Mouse (Mus musculus) heart, postnatal 10 days (tissue): ENCODE measurements around the gene Ablim2. TPM values are rescaled to one million over a fixed set of nuclear protein-coding genes. Genes with fewer than 3 reads are reported as not detected.

ENCODE experiments used
- DNase-seq, 2 experiments: peaks; one replicate each; pipeline ENCODE4 v3.0.0; 2021
- intact Hi-C: fragments of 180-260 bp; cut with DNase I; formaldehyde crosslinking; loops from one replicate; pipeline ENCODE4 v1.15.1; 2025
- total RNA-seq, 2 experiments: library from RNA; stranded (reverse); gene quantifications; 2 replicates each; pipeline ENCODE4 v1.2.3; 2021

Gene Ablim2
- total RNA-seq, 2 experiments from 2014 or later = 9.9 to 12.6 TPM

- no peak for DNase-seq
- intact Hi-C loops = no loop called here
Observed at GRCm38 (mm10) chr5:35900401-35901225, 142.9 kb downstream of the Ablim2 start.

GRCm38 (mm10) chr5:35901226-35901809 is 143.6 kb downstream of the Ablim2 start:
- no peak for DNase-seq
- intact Hi-C loops = no loop called here

GRCm38 (mm10) chr5:35903456-35903855 is 145.8 kb downstream of the Ablim2 start:
- no peak for DNase-seq
- intact Hi-C loops = no loop called here

GRCm38 (mm10) chr5:35905283-35905682 is 147.6 kb downstream of the Ablim2 start:
- intact Hi-C loops = no loop called here
- no peak for DNase-seq

GRCm38 (mm10) chr5:35907090-35907489 is 149.4 kb downstream of the Ablim2 start:
- DNase-seq = no peak
- intact Hi-C loops = no loop called here

- intact Hi-C loops = no loop called here
- DNase-seq = peak; percentile 85
Observed at GRCm38 (mm10) chr5:35907633-35908426, 150.2 kb downstream of the Ablim2 start.

GRCm38 (mm10) chr5:35908626-35909443 is 151.2 kb downstream of the Ablim2 start:
- DNase-seq = peak in 1 of 2 experiments; percentile 60
- intact Hi-C loops = no loop called here

- intact Hi-C loops = no loop called here
- no peak for DNase-seq
Observed at GRCm38 (mm10) chr5:35915629-35916300, 158.1 kb downstream of the Ablim2 start.

GRCm38 (mm10) chr5:35916666-35917065 is 159.0 kb downstream of the Ablim2 start:
- no peak for DNase-seq
- intact Hi-C loops = no loop called here

GRCm38 (mm10) chr5:35918387-35918786 is 160.7 kb downstream of the Ablim2 start:
- intact Hi-C loops = no loop called here
- DNase-seq = no peak

GRCm38 (mm10) chr5:35920076-35920475 is 162.4 kb downstream of the Ablim2 start:
- intact Hi-C loops = no loop called here
- no peak for DNase-seq

- no peak for DNase-seq
- intact Hi-C loops = no loop called here
Observed at GRCm38 (mm10) chr5:35920557-35920956, 162.9 kb downstream of the Ablim2 start.

- intact Hi-C loops = no loop called here
- no peak for DNase-seq
Observed at GRCm38 (mm10) chr5:35921141-35921540, 163.5 kb downstream of the Ablim2 start.

- intact Hi-C loops = loop anchor here (2.0 kb wide), 1 partner anchor 27 kb away; no protein-coding TSS in a partner anchor
- peak; percentile 86 to 89 for DNase-seq
Observed at GRCm38 (mm10) chr5:35921595-35922254, 164.0 kb downstream of the Ablim2 start.

- intact Hi-C loops = loop anchor here (2.0 kb wide), 1 partner anchor 29 kb away; no protein-coding TSS in a partner anchor
Observed at GRCm38 (mm10) chr5:35923448-35923847, 165.8 kb downstream of the Ablim2 start.

GRCm38 (mm10) chr5:35925171-35925634 is 167.5 kb downstream of the Ablim2 start:
- intact Hi-C loops = no loop called here
- DNase-seq = peak in 1 of 2 experiments; percentile 68

More at GRCm38 (mm10) chr5:35923448-35923847, 165.8 kb downstream of the Ablim2 start:
- DNase-seq = no peak

- intact Hi-C loops = no loop called here
- DNase-seq = no peak
Observed at GRCm38 (mm10) chr5:35926511-35926910, 168.8 kb downstream of the Ablim2 start.

GRCm38 (mm10) chr5:35931296-35931695 is 173.6 kb downstream of the Ablim2 start:
- no peak for DNase-seq
- intact Hi-C loops = no loop called here

GRCm38 (mm10) chr5:35933059-35933458 is 175.4 kb downstream of the Ablim2 start:
- intact Hi-C loops = no loop called here
- no peak for DNase-seq
